Mouse (Mus musculus) inflammation-experienced regulatory T-cells, adult 6 months (primary cell): Measurements from ENCODE around the gene Uxs1. TPM values are rescaled to one million over a fixed set of nuclear protein-coding genes. Genes with fewer than 3 reads are reported as not detected.

Source experiments
- ATAC-seq: one replicate; pipeline ENCODE4 v1.8.0; 2017
- polyA plus RNA-seq, 3 experiments: library from polyadenylated mRNA; unstranded; fragments of 100-300 nt; shearing (Covaris generic); gene quantifications; one replicate each; pipeline ENCODE4 v1.2.1; 2017

Gene Uxs1
- polyA plus RNA-seq, 3 experiments from 2014 or later, result 11.7 to 20.0 (median 15.8) TPM

DNA sequence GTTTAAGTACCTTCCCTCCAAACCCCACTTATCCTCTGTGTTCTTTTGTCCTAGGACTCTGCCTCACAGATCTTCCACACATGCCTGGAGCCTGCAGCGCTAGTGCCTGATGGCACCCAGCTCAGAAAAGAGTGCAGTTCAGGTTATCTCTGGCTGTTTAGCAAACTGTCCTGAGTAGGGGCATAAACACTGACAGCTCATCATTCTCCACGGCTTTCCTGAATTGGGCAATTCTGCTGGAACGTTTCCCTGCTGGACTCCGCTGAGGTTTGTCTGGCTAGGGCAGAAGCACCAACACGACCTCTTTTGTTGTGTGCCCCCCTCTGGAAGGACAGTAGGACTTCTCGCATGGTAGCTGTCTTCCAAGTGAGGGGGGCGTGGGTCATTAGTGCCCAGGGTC, 109.6 kb downstream of the Uxs1 start:
- ATAC-seq, result no peak

DNA sequence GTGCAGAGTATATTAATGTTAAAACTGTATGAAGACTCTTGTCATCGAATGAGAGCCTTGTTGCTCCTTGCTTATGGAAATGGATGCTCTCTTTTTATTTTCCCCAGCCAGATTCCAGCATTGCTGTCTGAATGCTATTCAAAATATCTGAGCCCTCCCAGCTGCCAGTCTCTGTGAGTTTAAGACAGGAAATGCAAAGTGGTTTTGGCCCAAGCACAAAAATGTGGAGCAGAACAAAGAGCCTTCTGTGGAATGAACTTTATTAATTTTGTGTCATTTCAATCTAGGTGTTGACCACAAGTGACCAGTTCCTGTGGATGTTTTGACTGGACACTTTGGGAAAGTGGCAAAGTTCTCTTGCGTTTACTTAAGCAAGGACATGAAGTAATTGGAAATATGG, 112.8 kb downstream of the Uxs1 start:
- ATAC-seq, result no peak

DNA sequence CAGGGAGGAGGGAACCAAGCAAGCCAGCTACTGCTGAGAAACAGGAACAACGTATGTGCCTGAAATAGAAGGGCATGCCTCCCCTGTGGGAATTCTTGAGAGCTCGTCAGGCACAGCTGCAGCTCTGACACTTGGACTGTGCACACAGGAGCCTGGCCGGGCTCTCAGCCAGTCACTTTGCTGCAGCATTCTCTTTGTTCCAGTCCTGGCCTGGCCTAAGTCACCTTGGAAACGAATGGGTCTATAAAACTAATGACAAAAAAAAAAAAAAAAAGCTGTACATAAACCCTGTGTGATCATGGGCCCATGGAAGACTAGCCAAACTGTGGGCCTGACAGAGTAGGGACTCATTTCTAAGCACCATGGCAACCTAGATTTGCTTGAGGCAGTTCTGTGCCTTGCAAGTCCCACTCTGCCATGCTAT, 129.0 kb downstream of the Uxs1 start:
- no peak for ATAC-seq

Other genes starting within 250 kb of the Uxs1 start
- gene 1500015O10Rik, start 97.2 kb downstream of the Uxs1 start, polyA plus RNA-seq, result under 1 TPM in 1 of 3 experiments, not detected in 2; 0.38 TPM
- gene Tpp2, start 105.8 kb upstream of the Uxs1 start, polyA plus RNA-seq, result 100 to 1,000 TPM; 116 to 130 (median 128) TPM
- 1 to 10 TPM; 2.0 to 2.4 (median 2.1) TPM for gene Mettl21c, start 192.2 kb upstream of the Uxs1 start, polyA plus RNA-seq
- under 1 TPM in 2 of 3 experiments, not detected in 1; 0.12 to 0.16 TPM for gene Gm8251, start 234.1 kb upstream of the Uxs1 start, polyA plus RNA-seq